Mouse (Mus musculus) liver, embryonic 15.5 days (tissue): ENCODE measurements around the gene Rab5b. TPM values are rescaled to one million over a fixed set of nuclear protein-coding genes. Genes with fewer than 3 reads are reported as not detected.
A peak's percentile ranks its signal among the peaks of the same experiment; 100 is the strongest.
"Not testable (repeated sequence)": the region's sequence is repeated elsewhere in the genome, so short reads cannot be mapped to it uniquely, and the experiment has no call there.

Experiments
- ATAC-seq: fragments of 200-750 bp; cut with Nextera tagmentation; 2 replicates; pipeline ENCODE4 v1.8.0; 2017; ENCODE audit warnings: moderate number of reproducible peaks, mild to moderate bottlenecking, moderate library complexity; ENCODE audit not compliant: insufficient read depth
- H3K27ac ChIP-seq: fragments of 300-500 bp; sonication (generic); replicated peaks from 2 replicates; pipeline ENCODE4 v1.5.1; 2015; ENCODE audit warnings: mild to moderate bottlenecking, inconsistent platforms
- H3K27me3 ChIP-seq: fragments of 300-500 bp; sonication (generic); 2 replicates; pipeline ENCODE4 v1.6.1; 2015; ENCODE audit warnings: mild to moderate bottlenecking, inconsistent platforms
- H3K36me3 ChIP-seq: fragments of 300-500 bp; sonication (generic); replicated peaks from 2 replicates; pipeline ENCODE4 v1.6.1; 2015; ENCODE audit warnings: moderate library complexity, mild to moderate bottlenecking, inconsistent platforms
- H3K4me1 ChIP-seq: fragments of 300-500 bp; sonication (generic); replicated peaks from 2 replicates; pipeline ENCODE4 v1.6.1; 2015; ENCODE audit warnings: inconsistent platforms
- H3K4me2 ChIP-seq: fragments of 300-500 bp; sonication (generic); 2 replicates; pipeline ENCODE4 v1.6.1; 2015; ENCODE audit warnings: moderate library complexity, mild to moderate bottlenecking, inconsistent platforms
- H3K4me3 ChIP-seq: fragments of 300-500 bp; sonication (generic); replicated peaks from 2 replicates; pipeline ENCODE4 v1.5.1; 2015; ENCODE audit warnings: mild to moderate bottlenecking, inconsistent platforms
- H3K9ac ChIP-seq: fragments of 300-500 bp; sonication (generic); 2 replicates; pipeline ENCODE4 v1.6.1; 2015; ENCODE audit warnings: moderate library complexity, mild to moderate bottlenecking, inconsistent platforms
- H3K9me3 ChIP-seq: fragments of 300-500 bp; sonication (generic); replicated peaks from 2 replicates; pipeline ENCODE4 v1.6.1; 2016; ENCODE audit warnings: inconsistent platforms
- WGBS: fragments of 180-500 bp; shearing (Covaris S2); methylation state at CpG from one replicate; pipeline ENCODE4 v1.1.7; 2015; ENCODE audit warnings: mixed read lengths; ENCODE audit not compliant: insufficient replicate concordance; 5-methylcytosine and 5-hydroxymethylcytosine counted together
- polyA plus RNA-seq: library from polyadenylated mRNA; unstranded; fragments of >200 nt; fragmentation: Nextera tagmentation; extraction: Ambion mirVana; gene quantifications from 2 replicates; pipeline ENCODE4 v1.2.1, GENCODE M21; 2015

The Rab5b gene
- polyA plus RNA-seq, 1 experiment from 2014 or later = 33.5 TPM

GRCm38 (mm10) chr10:128641871-128642270 is 54.2 kb downstream of the Rab5b start:
- no peaks in the 10 kb centered on the region for H3K9me3 ChIP-seq
- no peak overlapping the region for H3K27ac ChIP-seq
- H3K4me2 ChIP-seq = no peak overlapping the region
- H3K36me3 ChIP-seq = no peaks in the 10 kb centered on the region
- no peak for ATAC-seq
- H3K9ac ChIP-seq = no peak overlapping the region
- peaks cover 22% of the 10 kb centered on the region for H3K4me1 ChIP-seq
- peaks cover 73% of the 10 kb centered on the region for H3K27me3 ChIP-seq
- WGBS = 68% methylated on average over 7 of the region's 7 CpGs
- no peak overlapping the region for H3K4me3 ChIP-seq

GRCm38 (mm10) chr10:128640891-128641290 is 55.2 kb downstream of the Rab5b start:
- H3K9ac ChIP-seq = no peak overlapping the region
- H3K27me3 ChIP-seq = peaks cover 73% of the 10 kb centered on the region
- no peaks in the 10 kb centered on the region for H3K9me3 ChIP-seq
- no peaks in the 10 kb centered on the region for H3K36me3 ChIP-seq
- peaks cover 22% of the 10 kb centered on the region for H3K4me1 ChIP-seq
- H3K4me2 ChIP-seq = no peak overlapping the region
- 84% methylated on average over 15 of the region's 15 CpGs for WGBS
- no peak overlapping the region for H3K27ac ChIP-seq
- no peak overlapping the region for H3K4me3 ChIP-seq
- no peak for ATAC-seq

GRCm38 (mm10) chr10:128639999-128640398 is 56.1 kb downstream of the Rab5b start:
- WGBS = 70% methylated on average over 14 of the region's 14 CpGs
- Histone ChIP-seq H3K4me3 (no peak overlapping the region), H3K9me3 (no peaks in the 10 kb centered on the region), H3K36me3 (no peaks in the 10 kb centered on the region), H3K27me3 (peaks cover 69% of the 10 kb centered on the region), H3K9ac (no peak overlapping the region), H3K4me1 (peaks cover 14% of the 10 kb centered on the region), H3K4me2 (no peak overlapping the region), H3K27ac (no peak overlapping the region)
- ATAC-seq = no peak

GRCm38 (mm10) chr10:128637011-128637410 is 59.1 kb downstream of the Rab5b start:
- Histone ChIP-seq H3K4me2 (peak overlapping the region; percentile 44), H3K36me3 (no peaks in the 10 kb centered on the region), H3K9me3 (no peaks in the 10 kb centered on the region), H3K9ac (no peak overlapping the region), H3K27ac (no peak overlapping the region), H3K4me3 (no peak overlapping the region), H3K27me3 (peaks cover 61% of the 10 kb centered on the region), H3K4me1 (peaks cover 35% of the 10 kb centered on the region)
- ATAC-seq = no peak
- WGBS = 10% methylated on average over 11 of the region's 11 CpGs

- ATAC-seq = no peak
- no peak overlapping the region for H3K27ac ChIP-seq
Observed at GRCm38 (mm10) chr10:128636561-128636960, 59.5 kb downstream of the Rab5b start.

GRCm38 (mm10) chr10:128635697-128636096 is 60.4 kb downstream of the Rab5b start:
- H3K4me1 ChIP-seq = peaks cover 44% of the 10 kb centered on the region
- no peaks in the 10 kb centered on the region for H3K9me3 ChIP-seq
- peak; percentile 36; the same call in 1 of the 2 replicates for ATAC-seq
- H3K36me3 ChIP-seq = no peaks in the 10 kb centered on the region
- no peak overlapping the region for H3K9ac ChIP-seq
- no peak overlapping the region for H3K4me2 ChIP-seq
- WGBS = 74% methylated on average over 13 of the region's 13 CpGs
- no peak overlapping the region for H3K4me3 ChIP-seq
- peaks cover 60% of the 10 kb centered on the region for H3K27me3 ChIP-seq
- H3K27ac ChIP-seq = no peak overlapping the region

More at GRCm38 (mm10) chr10:128636561-128636960, 59.5 kb downstream of the Rab5b start:
- Histone ChIP-seq H3K36me3 (no peaks in the 10 kb centered on the region), H3K4me1 (peaks cover 39% of the 10 kb centered on the region), H3K4me2 (peak overlapping the region; percentile 44; the same call in 1 of the 2 replicates), H3K9ac (no peak overlapping the region), H3K27me3 (peaks cover 60% of the 10 kb centered on the region), H3K4me3 (no peak overlapping the region), H3K9me3 (no peaks in the 10 kb centered on the region)
- WGBS = 27% methylated on average over 6 of the region's 6 CpGs

GRCm38 (mm10) chr10:128631571-128631970 is 64.5 kb downstream of the Rab5b start:
- H3K4me2 ChIP-seq = no peak overlapping the region
- H3K9me3 ChIP-seq = no peaks in the 10 kb centered on the region
- no peak overlapping the region for H3K27ac ChIP-seq
- peaks cover 71% of the 10 kb centered on the region for H3K4me1 ChIP-seq
- no peaks in the 10 kb centered on the region for H3K36me3 ChIP-seq
- H3K27me3 ChIP-seq = peaks cover 35% of the 10 kb centered on the region
- no peak for ATAC-seq
- H3K9ac ChIP-seq = no peak overlapping the region
- WGBS = 35% methylated on average over 6 of the region's 6 CpGs
- H3K4me3 ChIP-seq = no peak overlapping the region

GRCm38 (mm10) chr10:128630306-128630705 is 65.8 kb downstream of the Rab5b start:
- not testable (repeated sequence) for H3K4me2 ChIP-seq, H3K36me3 ChIP-seq, H3K9ac ChIP-seq, H3K9me3 ChIP-seq, H3K4me3 ChIP-seq, ATAC-seq
- Histone ChIP-seq H3K27me3 (peaks cover 24% of the 10 kb centered on the region; the same call in 1 of the 2 replicates), H3K4me1 (peaks cover 75% of the 10 kb centered on the region), H3K27ac (peak overlapping the region; percentile 16; the same call in 1 of the 2 replicates)
- 70% methylated on average over 5 of the region's 5 CpGs for WGBS

GRCm38 (mm10) chr10:128629746-128630145 is 66.3 kb downstream of the Rab5b start:
- WGBS = 33% methylated on average over 2 of the region's 2 CpGs
- Histone ChIP-seq H3K9ac (no peak overlapping the region), H3K27me3 (peaks cover 24% of the 10 kb centered on the region; the same call in 1 of the 2 replicates), H3K4me1 (peaks cover 80% of the 10 kb centered on the region), H3K4me3 (no peak overlapping the region), H3K27ac (no peak overlapping the region; the same call in 1 of the 2 replicates), H3K4me2 (peak overlapping the region; percentile 45), H3K9me3 (no peaks in the 10 kb centered on the region), H3K36me3 (peaks cover 11% of the 10 kb centered on the region)
- peak; percentile 55 for ATAC-seq

GRCm38 (mm10) chr10:128627398-128628317 is 68.4 kb downstream of the Rab5b start:
- Histone ChIP-seq H3K9ac (no peak overlapping the region), H3K9me3 (no peaks in the 10 kb centered on the region), H3K27ac (no peak overlapping the region), H3K4me3 (no peak overlapping the region), H3K36me3 (peaks cover 32% of the 10 kb centered on the region), H3K4me1 (peaks cover 73% of the 10 kb centered on the region), H3K27me3 (peaks cover 8% of the 10 kb centered on the region; the same call in 1 of the 2 replicates), H3K4me2 (peak overlapping the region; percentile 17; the same call in 1 of the 2 replicates)
- no peak for ATAC-seq
- 54% methylated on average over 10 of the region's 10 CpGs for WGBS
